Mouse (Mus musculus) brain, adult 2 months (tissue): Measurements from ENCODE around the gene Xpc.

Experiments used
- DNase-seq: peaks from one replicate; pipeline ENCODE4 v3.0.0; 2011; ENCODE audit warnings: low read depth, low spot score

Gene Xpc

GRCm38 (mm10) chr6:91515545-91516449 is at the start of gene Xpc, which contains the start of gene Lsm3:
Xpc (minus strand) TSS chr6:91515888.
Lsm3 (plus strand) TSS chr6:91515928.
- DNase-seq, result peak; percentile 98

DNA sequence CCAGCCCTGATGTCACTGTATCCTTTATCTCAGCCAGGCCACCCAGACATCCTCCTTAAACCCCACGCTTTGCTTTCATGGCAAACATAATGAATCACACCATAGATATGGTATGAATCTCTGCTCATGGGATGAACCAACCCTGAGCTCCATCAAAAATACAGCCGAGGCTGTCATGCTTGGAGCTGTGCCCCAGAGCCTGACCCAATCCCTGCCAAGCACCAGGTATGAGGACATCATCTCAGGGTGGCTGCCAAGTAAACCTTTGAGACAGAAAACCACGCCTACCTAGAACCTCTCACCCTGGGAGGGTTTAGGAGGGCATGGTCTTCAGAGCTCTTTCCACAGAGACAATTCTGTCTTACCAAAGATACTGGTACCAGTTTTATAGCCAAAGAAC is 47.3 kb upstream of the Xpc start:
- no peak for DNase-seq

DNA sequence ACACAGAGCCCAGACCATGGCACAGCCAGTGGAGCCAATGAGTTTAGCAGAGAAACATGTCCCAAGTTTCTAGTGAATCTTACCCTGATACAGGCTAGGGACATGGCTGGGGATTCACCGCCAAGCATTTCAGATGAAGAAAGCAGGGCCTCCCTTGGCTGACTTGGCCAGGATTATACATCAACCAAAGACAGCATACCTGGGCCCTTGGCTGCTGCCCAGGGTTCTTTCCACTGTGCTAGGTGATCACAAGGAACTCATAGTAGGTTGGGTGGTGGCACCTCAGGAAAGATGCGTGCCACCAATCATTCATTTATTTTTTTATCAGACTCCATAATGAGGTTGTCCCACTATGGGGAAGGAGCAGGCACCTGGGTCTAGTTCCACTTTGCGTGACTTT is 44.5 kb upstream of the Xpc start:
- no peak for DNase-seq

DNA sequence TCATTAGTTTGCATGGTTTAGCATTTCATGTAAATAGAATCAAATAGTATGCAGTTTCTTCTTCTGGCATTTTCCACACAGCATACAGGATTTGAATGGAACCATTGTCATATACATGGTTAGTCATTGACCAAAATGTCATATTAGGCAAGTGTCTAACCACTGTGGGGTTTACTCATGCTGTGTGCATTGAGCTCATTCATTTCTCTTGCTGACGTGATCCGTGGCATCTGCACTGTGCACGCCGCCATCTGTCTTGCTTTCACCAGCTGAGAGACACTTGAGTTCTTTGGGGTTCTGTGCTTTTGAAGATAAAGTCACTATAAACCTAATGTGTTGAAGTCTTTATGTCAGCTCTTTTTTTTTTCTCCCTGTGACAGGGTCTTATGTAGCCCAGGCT is 43.7 kb upstream of the Xpc start:
- peak; percentile 77 for DNase-seq

GRCm38 (mm10) chr6:91558565-91558964 is 42.9 kb upstream of the Xpc start:
- no peak for DNase-seq

DNA sequence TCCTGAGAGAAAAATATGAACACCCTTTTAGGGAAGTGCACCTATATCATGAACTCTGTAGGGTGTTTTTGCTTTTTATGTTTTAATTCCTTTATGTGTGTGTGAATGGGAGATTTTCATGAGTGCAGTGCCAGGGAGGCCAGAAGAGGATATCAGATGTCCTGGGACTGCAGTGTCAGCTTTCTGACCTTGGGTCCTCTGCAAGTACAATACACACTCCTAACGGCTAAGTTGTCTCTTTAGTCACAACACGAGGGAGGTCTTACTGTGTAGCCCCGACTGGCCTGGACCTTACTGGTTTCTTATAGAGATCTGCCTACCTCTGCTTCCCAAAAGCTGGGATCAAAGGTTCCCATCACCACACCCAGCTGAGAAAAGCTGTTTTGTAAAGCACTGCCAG is 37.0 kb upstream of the Xpc start:
- DNase-seq, result no peak

DNA sequence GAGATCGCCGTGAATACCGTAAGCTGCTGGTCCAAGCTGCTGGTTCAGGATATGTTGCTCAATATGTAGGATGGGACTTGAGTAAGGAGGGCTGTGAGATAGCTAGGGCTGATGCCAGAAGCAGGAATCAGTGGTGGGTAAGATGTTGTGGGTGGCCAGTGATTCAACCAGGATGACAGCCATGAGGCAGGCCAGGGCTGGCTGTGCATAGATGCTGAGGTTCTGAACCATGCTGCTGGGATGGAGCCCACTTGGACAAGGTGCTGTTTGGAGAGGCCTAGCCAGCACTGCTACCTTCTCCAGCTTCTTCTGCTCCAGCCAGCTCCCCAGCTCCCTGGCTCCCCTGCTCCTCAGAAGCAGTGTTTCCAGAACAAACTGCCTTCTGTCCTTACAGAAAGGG is 36.0 kb upstream of the Xpc start:
- DNase-seq, result peak; percentile 55

GRCm38 (mm10) chr6:91549621-91550020 is 33.9 kb upstream of the Xpc start:
- no peak for DNase-seq

GRCm38 (mm10) chr6:91547313-91547712 is 31.6 kb upstream of the Xpc start:
- no peak for DNase-seq

DNA sequence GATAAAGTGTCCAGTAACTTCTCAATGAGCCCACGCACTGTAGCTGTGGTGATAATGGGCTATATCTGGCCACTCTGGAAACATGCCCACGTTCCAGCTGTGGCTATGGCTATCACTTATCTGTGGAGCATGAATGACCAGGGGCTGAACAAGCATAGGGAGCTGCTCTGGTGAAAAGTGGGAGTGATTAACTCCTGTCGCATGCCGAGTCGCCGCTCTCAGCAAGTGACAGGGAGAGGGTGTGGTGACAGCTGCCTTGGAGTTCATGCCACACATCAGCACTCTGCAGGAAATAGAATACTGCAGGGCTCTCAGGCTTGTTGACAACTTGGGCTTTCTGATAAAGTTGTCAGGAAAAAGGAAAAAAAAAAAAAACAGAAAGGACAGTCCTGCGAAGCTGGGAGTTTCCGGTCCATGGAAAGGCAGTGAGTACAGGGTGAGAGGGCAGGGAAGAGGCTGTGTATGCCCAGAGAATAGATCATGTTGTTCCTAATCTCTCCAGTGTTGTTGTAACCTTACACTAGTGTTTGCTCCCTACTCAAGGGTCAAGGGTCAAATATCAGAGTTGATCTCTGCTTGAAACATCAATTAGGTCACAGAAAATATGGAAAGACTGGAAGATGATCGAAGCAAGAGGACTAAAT is 30.7 kb upstream of the Xpc start:
- no peak for DNase-seq

DNA sequence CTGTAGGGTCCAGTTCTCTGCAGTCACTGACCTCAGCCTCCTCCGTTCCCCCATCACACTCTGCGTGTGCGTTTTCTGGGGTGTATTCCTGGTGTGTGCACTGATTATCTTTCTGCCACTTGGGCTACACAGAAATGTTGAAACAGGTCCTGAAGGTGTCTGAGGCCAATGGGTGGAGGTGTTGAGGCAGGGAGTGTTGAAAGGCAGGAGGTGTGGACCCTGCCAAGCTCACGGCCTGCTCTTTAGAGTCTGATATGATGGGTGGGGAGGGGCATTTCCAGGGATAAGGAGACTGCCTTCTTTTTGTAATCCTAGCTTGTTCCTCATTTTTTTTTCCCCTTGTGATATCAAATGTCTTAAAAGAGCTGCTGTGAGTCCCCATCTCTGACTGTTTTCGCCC is 27.4 kb upstream of the Xpc start:
- no peak for DNase-seq

DNA sequence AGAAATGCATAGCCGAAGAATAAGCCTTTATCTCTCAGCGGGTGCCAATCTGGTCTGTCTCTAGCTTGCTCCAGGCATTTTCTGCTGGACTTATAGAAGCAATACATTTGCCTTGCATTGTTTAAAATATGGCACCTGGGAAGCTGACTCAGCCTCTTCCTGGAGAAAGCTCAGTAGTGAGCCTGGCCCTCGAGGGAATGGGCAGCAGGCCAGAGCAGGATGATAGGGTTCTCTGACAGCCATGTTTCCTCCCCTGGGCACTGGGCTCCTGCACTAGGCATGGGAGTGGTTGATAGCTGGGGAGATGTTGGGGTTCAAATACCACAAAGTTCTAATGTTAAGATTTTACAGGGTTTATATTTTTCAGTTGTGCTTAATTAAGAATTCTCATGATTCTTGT is 25.6 kb upstream of the Xpc start:
- no peak for DNase-seq

- no peak for DNase-seq
These were observed 20.5 kb upstream of the Xpc start for GRCm38 (mm10) chr6:91536047-91536765.

DNA sequence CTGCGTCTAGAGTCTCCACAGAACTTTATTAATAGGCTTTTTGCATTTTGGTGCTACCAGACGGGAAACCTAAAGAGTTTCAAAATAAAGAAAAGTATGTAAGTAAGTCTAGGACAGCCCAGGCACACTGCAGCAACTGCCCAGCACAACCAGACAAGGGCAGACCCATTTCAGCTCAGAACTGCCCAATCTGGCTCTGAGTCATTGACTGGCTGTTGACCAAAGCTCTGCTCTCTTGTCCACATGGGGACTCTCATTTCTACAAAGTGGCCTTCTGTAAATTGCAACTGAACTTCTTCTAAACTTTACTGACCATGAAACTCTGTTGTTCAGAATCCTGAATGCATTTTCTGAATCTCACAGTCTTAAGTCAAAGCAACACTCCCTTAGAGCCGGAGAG is 19.5 kb upstream of the Xpc start:
- peak; percentile 31 for DNase-seq

- no peak for DNase-seq
These were observed 18.6 kb upstream of the Xpc start for GRCm38 (mm10) chr6:91534268-91534667.

- DNase-seq, result peak; percentile 34
These were observed 18.1 kb upstream of the Xpc start for GRCm38 (mm10) chr6:91533771-91534170.

- DNase-seq, result no peak
These were observed 17.7 kb upstream of the Xpc start for GRCm38 (mm10) chr6:91533359-91533758.

DNA sequence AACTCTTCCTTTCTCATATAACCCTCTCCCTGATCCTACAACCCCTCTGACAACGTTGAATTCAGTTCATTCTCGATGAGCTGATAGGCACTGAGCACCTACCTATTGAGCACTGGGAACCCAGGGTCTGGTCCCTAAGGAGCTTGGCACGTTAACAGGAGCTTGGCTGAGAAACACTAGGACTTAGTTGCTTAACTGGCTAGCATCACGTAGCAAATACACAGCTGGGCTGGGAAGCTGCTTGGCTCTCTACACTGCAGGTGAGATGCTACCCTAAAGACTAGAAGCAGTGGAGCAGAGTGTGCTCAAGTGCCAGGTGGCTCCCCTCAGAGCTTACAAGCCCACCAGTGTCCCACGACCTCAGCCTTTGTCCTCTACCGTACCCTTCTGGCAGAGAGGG is 17.0 kb upstream of the Xpc start:
- no peak for DNase-seq

- DNase-seq, result no peak
These were observed 15.6 kb upstream of the Xpc start for GRCm38 (mm10) chr6:91531276-91531675.

DNA sequence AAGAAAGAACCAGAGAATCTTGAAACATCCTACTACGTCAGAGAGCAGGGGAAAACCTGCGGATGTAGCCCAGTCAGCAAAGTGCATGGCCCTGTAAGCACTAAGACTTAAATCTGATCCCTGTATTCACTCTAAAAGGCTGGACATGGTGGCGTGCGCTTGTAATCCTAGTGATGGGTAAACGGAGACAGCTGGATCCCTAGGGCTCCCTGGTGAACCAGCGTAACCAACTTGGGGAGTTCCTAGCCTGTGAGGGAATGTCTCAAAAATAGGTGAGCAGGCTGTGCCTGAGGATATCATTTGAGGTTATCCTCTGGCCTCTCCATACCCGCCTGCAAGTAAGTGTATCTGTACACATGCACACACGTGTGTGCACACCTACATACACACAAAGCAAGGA is 15.0 kb upstream of the Xpc start:
- DNase-seq, result no peak

DNA sequence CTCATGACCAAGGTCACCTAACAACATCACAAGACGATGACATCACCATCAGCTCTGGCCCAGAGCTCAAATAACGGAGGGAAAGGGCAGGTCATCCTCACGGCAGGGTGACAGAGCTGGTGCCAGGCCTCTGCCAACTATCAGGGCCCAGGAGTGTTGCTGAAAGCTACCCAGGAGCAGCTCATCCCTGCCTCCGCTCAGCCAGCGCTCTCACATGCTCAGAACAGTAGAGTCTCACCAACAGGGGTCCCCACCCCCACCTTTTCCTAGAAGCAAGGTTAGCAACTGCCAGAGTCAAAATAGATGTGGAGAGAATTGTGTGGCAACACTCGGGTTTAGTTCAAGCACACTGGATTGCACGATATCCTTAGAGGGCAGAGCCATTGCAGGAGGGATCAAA is 12.6 kb upstream of the Xpc start:
- DNase-seq, result no peak

DNA sequence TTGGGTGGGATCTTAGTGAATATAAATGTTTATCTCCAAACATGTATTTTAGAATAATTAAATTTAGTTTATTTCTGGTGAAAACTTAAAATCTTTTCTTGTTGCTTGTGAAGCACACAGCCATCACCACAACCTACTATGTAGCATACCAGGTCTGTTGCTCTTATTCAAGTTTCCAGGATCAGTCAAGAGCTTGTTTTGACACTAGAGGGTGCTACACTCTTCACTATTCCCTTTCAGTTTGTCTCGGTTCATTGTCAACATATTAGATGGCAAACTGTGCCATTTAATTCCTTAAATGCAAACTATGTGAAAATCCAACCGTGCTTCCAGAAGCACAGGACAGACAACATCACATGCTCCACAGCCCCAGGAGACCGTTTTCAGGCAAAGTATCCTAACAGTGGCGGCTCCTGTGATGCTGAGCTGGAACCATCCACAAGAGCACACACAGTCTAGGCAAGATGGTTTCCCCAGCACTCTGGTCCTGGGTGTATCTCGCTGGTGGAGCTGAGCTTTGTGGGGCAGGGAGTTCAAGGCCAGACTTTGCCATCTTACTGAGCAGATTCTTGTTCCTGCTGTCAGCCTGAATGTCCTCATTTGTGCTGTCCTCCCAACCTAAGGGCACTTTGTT is 11.7 kb upstream of the Xpc start:
- DNase-seq, result peak; percentile 79
